Mouse (Mus musculus) CH12.LX (cell line): ENCODE measurements at regions not wholly inside any gene's neighbourhood (a gene's known extent, or its start where the extent isn't known, plus 50 kb on each side); places are given as distances from the start of the nearest gene placed in this dataset.

Experiments
- DNase-seq: peaks from one replicate; pipeline ENCODE4 v3.0.0-alpha.2; 2013; ENCODE audit errors: extremely low read depth
- H3K27ac ChIP-seq: 2 replicates; pipeline ENCODE4 v1.5.1; 2012; ENCODE audit warnings: low read depth, mild to moderate bottlenecking, control low read depth, moderate library complexity; ENCODE audit not compliant: insufficient read depth
- H3K27me3 ChIP-seq: replicated peaks from 2 replicates; pipeline ENCODE3; 2012; ENCODE audit warnings: inconsistent platforms
- H3K36me3 ChIP-seq, 2 experiments: replicated peaks in 1 of 2; 2 replicates each; pipeline versions ENCODE3 to v1.6.1; 2012; ENCODE audit warnings: inconsistent platforms in 1 of 2, low read length in 1 of 2, mild to moderate bottlenecking in 1 of 2, mixed read lengths in 1 of 2, moderate library complexity in 1 of 2; ENCODE audit not compliant: control insufficient read depth in 1 of 2, insufficient read depth in 1 of 2
- H3K4me1 ChIP-seq, 2 experiments: 2 replicates each; pipeline ENCODE4 v1.6.1; 2012; ENCODE audit warnings: inconsistent platforms in 1 of 2, moderate library complexity in 1 of 2; ENCODE audit not compliant: insufficient read depth in 2 of 2, control insufficient read depth in 1 of 2
- H3K4me2 ChIP-seq: 2 replicates; pipeline ENCODE4 v1.6.1; 2012; ENCODE audit warnings: low read depth, mild to moderate bottlenecking, control low read depth; ENCODE audit not compliant: poor library complexity, insufficient read depth, severe bottlenecking
- H3K4me3 ChIP-seq, 3 experiments: fragments of 150-350 bp in 1 of 3; sonication (generic) in 1 of 3; replicated peaks in 1 of 3; 2 replicates each; pipeline versions ENCODE3 to v1.5.1; 2011 to 2012; ENCODE audit warnings: low read depth in 2 of 3, low read length in 2 of 3, mild to moderate bottlenecking in 2 of 3, moderate library complexity in 2 of 3, control low read depth in 1 of 3, improper control_type of control experiment in 1 of 3, inconsistent platforms in 1 of 3, mixed read lengths in 1 of 3; ENCODE audit not compliant: poor library complexity in 1 of 3
- H3K79me2 ChIP-seq: replicated peaks from 2 replicates; pipeline ENCODE4 v1.6.1; 2012; ENCODE audit warnings: mild to moderate bottlenecking, moderate library complexity; ENCODE audit not compliant: control insufficient read depth, poor library complexity, insufficient read depth, severe bottlenecking; ENCODE audit errors: extremely low read depth
- H3K9ac ChIP-seq: 2 replicates; pipeline ENCODE4 v1.6.1; 2012; ENCODE audit warnings: low read depth, mild to moderate bottlenecking, control low read depth, moderate library complexity; ENCODE audit not compliant: insufficient read depth
- H3K9me3 ChIP-seq: replicated peaks from 2 replicates; pipeline ENCODE3; 2012; ENCODE audit warnings: low read length, inconsistent platforms, mixed read lengths
- BHLHE40 ChIP-seq: IDR thresholded peaks from 2 replicates; pipeline ENCODE4 v1.6.1; 2011; ENCODE audit warnings: mild to moderate bottlenecking, low read depth, low read length, improper control_type of control experiment
- CHD1 ChIP-seq: IDR thresholded peaks from 2 replicates; pipeline ENCODE4 v1.6.1; 2012; ENCODE audit warnings: low read depth, low read length, improper control_type of control experiment, inconsistent platforms
- CHD2 ChIP-seq: IDR thresholded peaks from 2 replicates; pipeline ENCODE4 v1.6.1; 2011; ENCODE audit warnings: low read length, improper control_type of control experiment
- CTCF ChIP-seq, 2 experiments: IDR thresholded peaks in 1 of 2; conservative IDR thresholded peaks in 1 of 2; 2 replicates each; pipeline ENCODE4 v1.5.1; 2011 to 2012; ENCODE audit warnings: low read depth in 2 of 2, low read length in 2 of 2, improper control_type of control experiment in 1 of 2, inconsistent platforms in 1 of 2, mild to moderate bottlenecking in 1 of 2, moderate library complexity in 1 of 2
- ETS1 ChIP-seq: conservative IDR thresholded peaks from 2 replicates; pipeline ENCODE4 v1.6.1; 2012; ENCODE audit warnings: low read depth, mild to moderate bottlenecking, inconsistent platforms, low read length, improper control_type of control experiment, moderate library complexity
- HCFC1 ChIP-seq: IDR thresholded peaks from 2 replicates; pipeline ENCODE4 v1.6.1; 2012; ENCODE audit warnings: low read depth, mild to moderate bottlenecking, inconsistent platforms, low read length, improper control_type of control experiment
- IRF4 ChIP-seq: IDR thresholded peaks from 2 replicates; pipeline ENCODE4 v1.6.1; 2014; ENCODE audit warnings: low read depth, mild to moderate bottlenecking, inconsistent platforms, low read length, improper control_type of control experiment
- JUND ChIP-seq: conservative IDR thresholded peaks from 2 replicates; pipeline ENCODE4 v1.6.1; 2011; ENCODE audit warnings: low read depth, low read length, improper control_type of control experiment
- KAT2A ChIP-seq: IDR thresholded peaks from 2 replicates; pipeline ENCODE4 v1.6.1; 2012; ENCODE audit warnings: low read length, improper control_type of control experiment, inconsistent platforms; ENCODE audit not compliant: insufficient replicate concordance
- MAFK ChIP-seq: IDR thresholded peaks from 2 replicates; pipeline ENCODE4 v1.6.1; 2011; ENCODE audit warnings: low read length, improper control_type of control experiment; ENCODE audit not compliant: insufficient replicate concordance
- MAX ChIP-seq: IDR thresholded peaks from 2 replicates; pipeline ENCODE4 v1.6.1; 2011; ENCODE audit warnings: low read length, improper control_type of control experiment
- MEF2A ChIP-seq: IDR thresholded peaks from 2 replicates; pipeline ENCODE4 v1.6.1; 2014; ENCODE audit warnings: low read depth, mild to moderate bottlenecking, inconsistent platforms, low read length, improper control_type of control experiment, borderline replicate concordance
- NRF1 ChIP-seq: IDR thresholded peaks from 2 replicates; pipeline ENCODE4 v1.6.1; 2014; ENCODE audit warnings: low read depth, mild to moderate bottlenecking, inconsistent platforms, low read length, improper control_type of control experiment, moderate library complexity
- PAX5 ChIP-seq: IDR thresholded peaks from 2 replicates; pipeline ENCODE4 v1.6.1; 2012; ENCODE audit warnings: low read length, inconsistent platforms, mixed read lengths
- POLR2A ChIP-seq: IDR thresholded peaks from 2 replicates; pipeline ENCODE4 v1.6.1; 2011; ENCODE audit warnings: low read depth, mild to moderate bottlenecking, improper control_type of control experiment, low read length
- POLR2AphosphoS2 ChIP-seq: IDR thresholded peaks from 2 replicates; pipeline ENCODE4 v1.6.1; 2011; ENCODE audit warnings: low read depth, low read length, improper control_type of control experiment
- RAD21 ChIP-seq: IDR thresholded peaks from 2 replicates; pipeline ENCODE4 v1.6.1; 2011; ENCODE audit warnings: low read depth, mild to moderate bottlenecking, low read length, improper control_type of control experiment, moderate library complexity
- SIN3A ChIP-seq: IDR thresholded peaks from 2 replicates; pipeline ENCODE4 v1.6.1; 2012; ENCODE audit warnings: low read length, improper control_type of control experiment, inconsistent platforms
- TCF12 ChIP-seq: IDR thresholded peaks from 2 replicates; pipeline ENCODE4 v1.6.1; 2014; ENCODE audit warnings: low read depth, mild to moderate bottlenecking, inconsistent platforms, low read length, improper control_type of control experiment
- USF1 ChIP-seq: IDR thresholded peaks from 2 replicates; pipeline ENCODE4 v1.6.1; 2014; ENCODE audit warnings: low read depth, mild to moderate bottlenecking, inconsistent platforms, low read length, improper control_type of control experiment
- USF2 ChIP-seq: conservative IDR thresholded peaks from 2 replicates; pipeline ENCODE4 v1.6.1; 2011; ENCODE audit warnings: low read depth, low read length, improper control_type of control experiment
- ZMIZ1 ChIP-seq: IDR thresholded peaks from 2 replicates; pipeline ENCODE4 v1.6.1; 2012; ENCODE audit warnings: low read depth, mild to moderate bottlenecking, inconsistent platforms, low read length, improper control_type of control experiment
- ZNF384 ChIP-seq: IDR thresholded peaks from 2 replicates; pipeline ENCODE4 v1.6.1; 2012; ENCODE audit warnings: low read depth, low read length, improper control_type of control experiment, inconsistent platforms
- dilution Hi-C: fragments of 300-500 bp; cut with MboI; formaldehyde crosslinking; loops from 2 replicates; pipeline ENCODE4 v1.14.3; 2020; ENCODE audit warnings: low sequenced_read_pairs; ENCODE audit not compliant: extremely low pct_unique_long_range_greater_than_20kb, extremely low pct_ligation_motif_present
- in situ Hi-C: fragments of 300-500 bp; cut with MboI; formaldehyde crosslinking; loops from 3 replicates; pipeline ENCODE4 v1.14.3; 2019; ENCODE audit warnings: low sequenced_read_pairs, low pct_ligation_motif_present, low pct_unique_long_range_greater_than_20kb, mixed read lengths

- no peaks in the 10 kb centered on the region for H3K4me1 ChIP-seq
- no peaks in the 10 kb centered on the region for H3K79me2 ChIP-seq
- no peak for DNase-seq
- H3K27ac ChIP-seq = no peak overlapping the region
- peaks cover 60% of the 10 kb centered on the region for H3K9me3 ChIP-seq
- no peaks in the 10 kb centered on the region for H3K36me3 ChIP-seq
- dilution Hi-C loops = no loop called here
- in situ Hi-C loops = no loop called here
- no peak for TF ChIP-seq MAX
- TF ChIP-seq IRF4 = no peak
- no peak for TF ChIP-seq PAX5
- no peak for TF ChIP-seq MEF2A
- no peak for TF ChIP-seq MAFK
- TF ChIP-seq POLR2A = no peak
- no peak for TF ChIP-seq BHLHE40
- TF ChIP-seq HCFC1 = no peak
- TF ChIP-seq ZMIZ1 = no peak
- TF ChIP-seq NRF1 = no peak
- no peak for TF ChIP-seq KAT2A
- TF ChIP-seq CTCF (conservative IDR thresholded peaks at IDR 0.05 in 1 of 2, IDR thresholded peaks at IDR 0.05 in 1 of 2; ENCODE audit: low read depth in 2 of 2, low read length in 2 of 2) = no peak
- no peak for TF ChIP-seq POLR2AphosphoS2
- TF ChIP-seq JUND = no peak
- TF ChIP-seq CHD1 = no peak
- H3K9ac ChIP-seq = no peak overlapping the region
- no peak overlapping the region for H3K4me3 ChIP-seq
- no peak overlapping the region for H3K4me2 ChIP-seq
- no peaks in the 10 kb centered on the region for H3K27me3 ChIP-seq
Measured at GRCm38 (mm10) chr8:49262797-49263196, 419.0 kb upstream of the Tenm3 start.

GRCm38 (mm10) chr8:49255954-49256353, 412.2 kb upstream of the Tenm3 start:
- no peaks in the 10 kb centered on the region for H3K27me3 ChIP-seq

More at GRCm38 (mm10) chr8:49255954-49256353, 412.2 kb upstream of the Tenm3 start:
- in situ Hi-C loops (no loop called here), dilution Hi-C loops (no loop called here)
- no peak for TF ChIP-seq USF1
- TF ChIP-seq CTCF (conservative IDR thresholded peaks at IDR 0.05 in 1 of 2, IDR thresholded peaks at IDR 0.05 in 1 of 2; ENCODE audit: low read depth in 2 of 2, low read length in 2 of 2) = no peak
- TF ChIP-seq ZNF384 = no peak
- no peak for TF ChIP-seq ETS1
- TF ChIP-seq POLR2A = no peak
- TF ChIP-seq USF2 = no peak
- TF ChIP-seq CHD2 = no peak
- TF ChIP-seq TCF12 = no peak
- TF ChIP-seq RAD21 = no peak
- no peak for TF ChIP-seq ZMIZ1
- TF ChIP-seq PAX5 = no peak
- no peak for TF ChIP-seq BHLHE40
- TF ChIP-seq MAX = no peak
- TF ChIP-seq IRF4 = no peak
- no peak for TF ChIP-seq SIN3A
- TF ChIP-seq POLR2AphosphoS2 = no peak
- TF ChIP-seq HCFC1 = no peak
- Histone ChIP-seq H3K4me3 (no peak overlapping the region), H3K36me3 (no peaks in the 10 kb centered on the region), H3K27ac (no peak overlapping the region), H3K9ac (no peak overlapping the region), H3K9me3 (peaks cover 26% of the 10 kb centered on the region), H3K4me2 (no peak overlapping the region), H3K4me1 (no peaks in the 10 kb centered on the region), H3K79me2 (no peaks in the 10 kb centered on the region)
- DNase-seq = no peak
